Mouse (Mus musculus) limb, embryonic 14.5 days (tissue): Measurements from ENCODE around the gene Fndc11. TPM values are rescaled to one million over a fixed set of nuclear protein-coding genes. Genes with fewer than 3 reads are reported as not detected.

Source experiments
- ATAC-seq: fragments of 200-750 bp; cut with Nextera tagmentation; 2 replicates; pipeline ENCODE4 v1.8.0; 2017; ENCODE audit warnings: low read depth, moderate number of reproducible peaks, moderate TSS enrichment; ENCODE audit not compliant: low FRiP score
- DNase-seq: peaks from one replicate; pipeline ENCODE4 v3.0.0-alpha.2; 2015; ENCODE audit warnings: low spot score
- H3K27ac ChIP-seq: fragments of 300-500 bp; sonication (generic); replicated peaks from 2 replicates; pipeline ENCODE4 v1.5.1; 2014; ENCODE audit warnings: low read depth, mild to moderate bottlenecking, low read length, moderate library complexity, mixed read lengths
- H3K27me3 ChIP-seq: fragments of 300-500 bp; sonication (generic); 2 replicates; pipeline ENCODE4 v1.6.1; 2014; ENCODE audit warnings: low read length, mixed read lengths; ENCODE audit not compliant: control insufficient read depth, insufficient read depth
- H3K36me3 ChIP-seq: fragments of 300-500 bp; sonication (generic); 2 replicates; pipeline ENCODE4 v1.6.1; 2014; ENCODE audit warnings: mild to moderate bottlenecking, low read length, moderate library complexity, mixed read lengths; ENCODE audit not compliant: control insufficient read depth, insufficient read depth
- H3K4me1 ChIP-seq: fragments of 300-500 bp; sonication (generic); 2 replicates; pipeline ENCODE4 v1.6.1; 2014; ENCODE audit warnings: antibody characterized with exemption, low read length, mixed read lengths; ENCODE audit not compliant: control insufficient read depth, insufficient read depth
- H3K4me2 ChIP-seq: fragments of 300-500 bp; sonication (generic); replicated peaks from 2 replicates; pipeline ENCODE4 v1.6.1; 2014; ENCODE audit warnings: low read depth, mild to moderate bottlenecking, low read length, moderate library complexity; ENCODE audit not compliant: severe bottlenecking
- H3K4me3 ChIP-seq: fragments of 300-500 bp; sonication (generic); replicated peaks from 2 replicates; pipeline ENCODE4 v1.5.1; 2014; ENCODE audit warnings: low read length
- H3K9ac ChIP-seq: fragments of 300-500 bp; sonication (generic); 2 replicates; pipeline ENCODE4 v1.6.1; 2014; ENCODE audit warnings: mild to moderate bottlenecking, low read depth, low read length, moderate library complexity; ENCODE audit not compliant: severe bottlenecking
- H3K9me3 ChIP-seq: fragments of 300-500 bp; sonication (generic); 2 replicates; pipeline ENCODE4 v1.6.1; 2016; ENCODE audit warnings: low read length; ENCODE audit not compliant: control insufficient read depth
- POLR2A ChIP-seq: fragments of 200-500 bp; IDR thresholded peaks from 2 replicates; pipeline ENCODE4 v1.8.0; 2012; ENCODE audit warnings: inconsistent platforms, mild to moderate bottlenecking, moderate library complexity, borderline replicate concordance; ENCODE audit not compliant: insufficient read depth, insufficient read length; ENCODE audit errors: extremely low read depth
- WGBS: fragments of 180-500 bp; shearing (Covaris S2); extraction: QIAGEN DNeasy Blood & Tissue Kit; methylation state at CpG from one replicate; pipeline ENCODE4 v1.1.7; 2014; 5-methylcytosine and 5-hydroxymethylcytosine counted together
- polyA plus RNA-seq, 2 experiments: library from polyadenylated mRNA; depleted of rRNA in 1 of 2; stranded (reverse) in 1 of 2; unstranded in 1 of 2; fragments of >200 nt; fragmentation: Nextera tagmentation in 1 of 2; extraction: Ambion mirVana in 1 of 2; gene quantifications; 2 replicates each; pipeline versions ENCODE4 v1.2.1 to v1.2.3; 2012 to 2014

Fndc11 gene
- polyA plus RNA-seq, 2 experiments, result 0.28 TPM; not detected in 1

DNA sequence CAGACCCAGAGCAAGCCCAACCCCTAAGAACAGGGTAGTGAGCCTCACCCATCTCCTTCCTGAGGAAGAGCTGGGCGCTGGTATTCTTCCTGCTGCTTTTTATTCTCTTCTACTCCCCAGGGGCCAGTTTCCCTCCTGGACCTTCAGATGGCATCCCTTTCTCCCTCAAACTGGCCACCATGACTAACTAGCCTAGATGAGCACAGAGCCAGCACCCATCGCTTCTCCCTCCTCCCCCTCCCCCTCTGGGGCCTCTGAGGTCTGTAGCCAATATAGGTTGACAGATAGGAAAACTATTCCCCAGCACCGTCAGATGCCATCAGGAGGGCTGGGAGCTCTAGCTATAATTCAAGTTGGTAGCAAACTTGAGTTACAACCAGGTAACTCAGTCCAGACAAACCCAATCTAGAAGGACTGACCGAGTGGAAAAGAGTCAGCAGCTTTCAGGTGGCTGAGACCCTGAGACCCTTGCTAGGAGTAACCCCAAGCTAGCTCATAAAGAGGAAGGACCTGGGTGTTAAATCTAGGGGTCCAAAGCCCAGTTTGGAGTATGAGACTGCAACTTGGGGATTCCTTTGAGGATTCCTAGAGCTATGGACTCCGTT is 830 bp upstream of the Fndc11 start:
- no peak for DNase-seq
- H3K4me2 ChIP-seq, result no peak overlapping the region
- WGBS, result 50% methylated on average over 5 of the region's 5 CpGs
- H3K9me3 ChIP-seq, result no peaks in the 10 kb centered on the region
- no peak overlapping the region for H3K4me3 ChIP-seq
- no peak for TF ChIP-seq POLR2A
- no peak for ATAC-seq
- H3K36me3 ChIP-seq, result no peaks in the 10 kb centered on the region
- H3K4me1 ChIP-seq, result peaks cover 16% of the 10 kb centered on the region
- H3K9ac ChIP-seq, result no peak overlapping the region
- peaks cover under 1% of the 10 kb centered on the region; the same call in 1 of the 2 replicates for H3K27me3 ChIP-seq
- H3K27ac ChIP-seq, result peak overlapping the region; percentile 40

GRCm38 (mm10) chr2:181220361-181220760 is 548 bp downstream of the Fndc11 start:
- no peak for TF ChIP-seq POLR2A
- Histone ChIP-seq H3K9me3 (no peaks in the 10 kb centered on the region), H3K4me1 (peaks cover 16% of the 10 kb centered on the region), H3K4me2 (peak overlapping the region; percentile 59), H3K9ac (peak overlapping the region; percentile 36; the same call in 1 of the 2 replicates), H3K27me3 (no peaks in the 10 kb centered on the region), H3K27ac (0 out of 2 replicates have a peak overlapping the region, but pooled peaks have one; percentile 48), H3K4me3 (peak overlapping the region; percentile 28), H3K36me3 (no peaks in the 10 kb centered on the region)
- 23% methylated on average over 2 of the region's 2 CpGs for WGBS
- ATAC-seq (no peak), DNase-seq (no peak)

DNA sequence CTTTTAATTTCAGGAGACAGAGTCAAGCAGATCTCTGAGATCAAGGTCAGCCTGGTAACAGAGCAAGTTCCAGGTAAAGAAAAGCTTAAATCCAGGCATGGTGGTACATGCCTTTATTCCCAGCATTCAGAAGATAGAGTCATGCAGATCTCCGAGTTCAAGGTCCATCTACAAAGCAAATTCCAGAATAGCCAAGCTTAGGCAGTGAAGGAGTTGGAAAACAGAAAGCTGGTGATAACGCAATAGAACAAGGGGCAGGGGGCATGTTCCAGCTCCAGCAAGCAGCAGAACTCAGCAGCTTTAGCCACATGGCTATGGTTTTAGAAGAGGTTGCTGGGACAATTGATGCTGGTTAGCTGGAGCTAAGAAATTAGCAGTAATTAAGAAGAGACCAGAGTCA is 5.2 kb downstream of the Fndc11 start:
- WGBS, result 80% methylated on average over 2 of the region's 2 CpGs
- no peak overlapping the region for H3K9ac ChIP-seq
- H3K4me1 ChIP-seq, result peaks cover 9% of the 10 kb centered on the region

GRCm38 (mm10) chr2:181227122-181227521 is 7.3 kb downstream of the Fndc11 start:
- no peaks in the 10 kb centered on the region for H3K9me3 ChIP-seq
- 88% methylated on average over 3 of the region's 3 CpGs for WGBS
- no peak overlapping the region for H3K4me3 ChIP-seq
- ATAC-seq, result no peak
- no peaks in the 10 kb centered on the region for H3K27me3 ChIP-seq
- 0 out of 2 replicates have a peak, but pooled peaks cover 2% of the 10 kb centered on the region for H3K4me1 ChIP-seq
- no peak for DNase-seq
- H3K9ac ChIP-seq, result no peak overlapping the region
- no peak overlapping the region for H3K27ac ChIP-seq
- H3K4me2 ChIP-seq, result no peak overlapping the region
- no peak for TF ChIP-seq POLR2A
- H3K36me3 ChIP-seq, result no peaks in the 10 kb centered on the region; the same call in 1 of the 2 replicates

More for the DNA sequence above, 5.2 kb downstream of the Fndc11 start:
- no peak for ATAC-seq
- Histone ChIP-seq H3K27ac (no peak overlapping the region), H3K27me3 (no peaks in the 10 kb centered on the region), H3K4me3 (no peak overlapping the region), H3K36me3 (no peaks in the 10 kb centered on the region), H3K9me3 (no peaks in the 10 kb centered on the region), H3K4me2 (no peak overlapping the region)
- DNase-seq, result no peak
- TF ChIP-seq POLR2A, result no peak

- no peaks in the 10 kb centered on the region for H3K9me3 ChIP-seq
- no peak overlapping the region for H3K27ac ChIP-seq
- no peak overlapping the region for H3K4me3 ChIP-seq
- no peak for DNase-seq
- H3K36me3 ChIP-seq, result peaks cover 8% of the 10 kb centered on the region; the same call in 1 of the 2 replicates
- 0 out of 2 replicates have a peak, but pooled peaks cover 2% of the 10 kb centered on the region for H3K4me1 ChIP-seq
- TF ChIP-seq POLR2A, result no peak
- H3K9ac ChIP-seq, result no peak overlapping the region
- ATAC-seq, result no peak
- WGBS, result 74% methylated on average over 1 of the region's 1 CpGs
- no peak overlapping the region for H3K4me2 ChIP-seq
- H3K27me3 ChIP-seq, result no peaks in the 10 kb centered on the region
These were observed 8.5 kb downstream of the Fndc11 start for GRCm38 (mm10) chr2:181228335-181228734.
